Mouse (Mus musculus) spleen, postnatal 0 days (tissue): Measurements from ENCODE around the gene Neurl1a. TPM values are rescaled to one million over a fixed set of nuclear protein-coding genes. Genes with fewer than 3 reads are reported as not detected.

Experiments used
- polyA plus RNA-seq: library from polyadenylated mRNA; unstranded; fragments of >200 nt; fragmentation: Nextera tagmentation; extraction: Ambion mirVana; gene quantifications from 2 replicates; pipeline ENCODE4 v1.2.1, GENCODE M21; 2015

The Neurl1a gene
- 0.96 and 1.4 TPM in 2 replicates for polyA plus RNA-seq

DNA sequence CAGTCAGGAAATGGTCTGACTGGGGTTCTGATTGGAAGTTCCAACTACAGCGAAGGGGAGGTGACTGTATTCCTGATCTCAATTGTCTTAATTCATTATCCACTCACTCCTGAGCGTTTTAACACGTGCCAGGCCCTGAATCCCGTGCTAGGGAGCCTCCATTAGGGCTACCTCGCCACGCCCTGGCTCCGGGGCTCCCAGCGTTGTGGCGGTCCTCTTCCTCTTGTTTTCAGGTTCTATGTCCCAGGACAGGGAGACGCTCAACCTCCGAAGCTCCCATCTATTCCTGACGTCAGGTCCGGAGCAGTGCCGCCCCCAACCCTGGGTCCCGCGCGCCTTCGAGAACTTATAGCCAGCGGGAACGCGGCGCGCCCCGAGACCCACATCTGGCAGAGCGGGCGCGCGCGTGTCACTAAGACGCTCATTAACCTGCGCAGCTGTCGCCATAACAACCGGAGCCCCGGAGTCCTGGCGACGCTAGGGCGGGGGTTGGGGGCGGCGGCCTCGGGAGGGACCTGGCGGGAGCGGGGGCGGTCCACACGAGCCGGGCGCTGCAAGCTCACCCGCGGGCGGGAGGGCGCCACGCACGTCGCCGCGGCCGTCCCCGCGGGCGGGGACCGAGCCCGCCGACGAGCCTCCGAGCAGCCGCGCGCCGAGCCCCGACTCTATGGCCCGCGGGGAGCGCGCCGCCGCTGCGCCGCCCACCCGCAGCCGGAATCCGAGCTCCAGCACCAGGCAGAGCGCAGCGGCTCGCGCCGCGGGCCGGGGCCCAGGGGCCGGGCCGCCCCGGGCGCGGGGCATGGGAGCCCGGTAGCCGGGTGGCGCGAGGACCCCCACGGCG is at the start of gene Neurl1a:
Gene Neurl1a (plus strand): TSS at position 390 of the 841 bp plus-strand sequence.

DNA sequence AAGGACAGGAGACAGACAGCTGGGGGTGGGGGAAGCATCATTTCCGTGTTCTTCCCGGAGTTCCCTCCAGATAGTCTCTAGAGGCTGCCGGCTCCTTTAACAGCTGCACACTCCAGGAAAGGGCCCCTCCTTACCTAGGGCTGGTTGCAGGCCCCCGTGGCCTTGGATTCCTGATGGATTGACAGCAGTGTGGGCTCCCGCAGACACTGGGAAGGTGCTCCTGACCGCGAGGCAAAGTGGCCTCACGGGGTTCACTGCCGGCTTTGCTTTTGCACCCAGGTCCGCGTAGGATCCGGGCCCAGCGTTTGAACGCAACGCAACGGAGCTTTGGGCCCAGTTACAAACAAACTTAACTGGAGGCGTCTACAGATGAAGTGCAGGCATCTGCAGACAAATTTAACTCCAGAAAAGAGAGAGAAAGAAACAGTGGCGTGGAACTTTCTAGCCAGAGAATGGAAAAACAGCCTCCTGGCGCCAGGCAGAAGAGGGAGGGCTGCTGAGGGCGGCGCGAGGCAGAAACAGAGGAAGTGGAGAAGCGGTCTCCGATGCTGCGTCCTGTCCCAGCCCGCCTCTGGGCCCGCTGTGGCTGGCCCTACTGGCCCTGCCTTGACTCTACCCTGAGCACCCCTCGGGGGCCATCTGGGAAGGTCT is 40.7 kb upstream of the Neurl1a start, which contains the start of gene Calhm2:
Gene Calhm2 (minus strand): TSS at position 524 of the 651 bp plus-strand sequence.

GRCm38 (mm10) chr19:47144154-47144553 is 34.5 kb upstream of the Neurl1a start, which contains the start of gene Calhm1:
Gene Calhm1, minus strand, starts transcription at chr19:47144254.

GRCm38 (mm10) chr19:47157664-47158063 is 21.0 kb upstream of the Neurl1a start, which contains the start of gene Calhm3:
Gene Calhm3, minus strand, starts transcription at chr19:47157764.

Other genes with a start within 250 kb of the Neurl1a start
- not detected in 2 replicates for gene Ina, start 164.1 kb upstream of the Neurl1a start, polyA plus RNA-seq
- gene Nt5c2, start 163.7 kb upstream of the Neurl1a start, polyA plus RNA-seq: 72.4 and 77.8 TPM in 2 replicates
- 10.7 and 11.0 TPM in 2 replicates for gene Pcgf6, start 127.9 kb upstream of the Neurl1a start, polyA plus RNA-seq
- 5.3 and 6.0 TPM in 2 replicates for gene Taf5, start 111.1 kb upstream of the Neurl1a start, polyA plus RNA-seq
- gene Usmg5, start 88.2 kb upstream of the Neurl1a start, polyA plus RNA-seq: 862 and 952 TPM in 2 replicates
- 7.0 and 7.4 TPM in 2 replicates for gene Pdcd11, start 88.1 kb upstream of the Neurl1a start, polyA plus RNA-seq
- gene Calhm2, start 40.5 kb upstream of the Neurl1a start, polyA plus RNA-seq: 4.7 and 5.6 TPM in 2 replicates
- not detected in 2 replicates for gene Calhm1, start 34.6 kb upstream of the Neurl1a start, polyA plus RNA-seq
- not detected in 2 replicates for gene Calhm3, start 21.1 kb upstream of the Neurl1a start, polyA plus RNA-seq